Mouse (Mus musculus) layer of hippocampus, adult 6 months (tissue): Measurements from ENCODE around the gene Nisch. TPM values are rescaled to one million over a fixed set of nuclear protein-coding genes. Genes with fewer than 3 reads are reported as not detected.

Experiments
- long read RNA-seq, 2 experiments: library from polyadenylated mRNA; unstranded; transcript quantifications; one replicate each; pipeline ENCODE4 v2.0.0; 2019 to 2020
- polyA plus RNA-seq: library from polyadenylated mRNA; unstranded; fragments of <200 nt; fragmentation: Nextera tagmentation; gene quantifications from 2 replicates; pipeline ENCODE4 v1.2.3, GENCODE M21; 2021

Nisch gene
- polyA plus RNA-seq: 170 and 174 TPM in 2 replicates
- long read RNA-seq, experiment 1, full-length matches to known transcripts: 40 of 227 reads
- long read RNA-seq, experiment 1, partial matches to known transcripts: 120 of 227 reads
- long read RNA-seq, experiment 1, other reads (novel, unspliced or antisense): 67 of 227 reads
- long read RNA-seq, experiment 2, full-length matches to known transcripts: 428 of 761 reads
- long read RNA-seq, experiment 2, partial matches to known transcripts: 267 of 761 reads
- long read RNA-seq, experiment 2, other reads (novel, unspliced or antisense): 66 of 761 reads

GRCm38 (mm10) chr14:31216846-31217245, at the start of gene Nisch:
Gene Nisch (minus strand): TSS chr14:31216946.

GRCm38 (mm10) chr14:31251084-31251604, 34.4 kb upstream of the Nisch start, which contains the start of the genes Phf7 and Bap1:
Gene Phf7 (minus strand): TSS chr14:31251317.
Gene Bap1 (plus strand): TSS chr14:31251450.

GRCm38 (mm10) chr14:31217666-31218065, 920 bp upstream of the Nisch start, which contains the start of gene Sema3g:
Gene Sema3g (plus strand): TSS chr14:31217860.

GRCm38 (mm10) chr14:31208084-31208483, 8.7 kb downstream of the Nisch start, which contains the start of gene Tnnc1:
Gene Tnnc1 (plus strand): TSS chr14:31208312.

GRCm38 (mm10) chr14:31168425-31168824, 48.3 kb downstream of the Nisch start, which contains the start of gene Stab1:
Gene Stab1 (minus strand): TSS chr14:31168641.

GRCm38 (mm10) chr14:31130236-31131220, 86.2 kb downstream of the Nisch start, which contains the start of gene Nt5dc2:
Gene Nt5dc2 (plus strand): TSS chr14:31131053.

GRCm38 (mm10) chr14:31128826-31129219, 87.9 kb downstream of the Nisch start, which contains the start of gene Smim4:
Gene Smim4 (minus strand): TSS chr14:31128956.

Other genes with a start within 250 kb of the Nisch start
- 14.6 and 14.9 TPM in 2 replicates for gene Glt8d1, start 215.5 kb downstream of the Nisch start, polyA plus RNA-seq
- gene Spcs1, start 215.3 kb downstream of the Nisch start, polyA plus RNA-seq: 565 and 597 TPM in 2 replicates
- gene Pbrm1, start 197.8 kb downstream of the Nisch start, polyA plus RNA-seq: 7.9 and 9.7 TPM in 2 replicates
- gene Gnl3, start 197.8 kb downstream of the Nisch start, polyA plus RNA-seq: 14.9 TPM in 2 replicates
- 136 and 163 TPM in 2 replicates for gene Smim4, start 88.0 kb downstream of the Nisch start, polyA plus RNA-seq
- gene Nt5dc2, start 85.9 kb downstream of the Nisch start, polyA plus RNA-seq: 23.3 and 23.4 TPM in 2 replicates
- gene Stab1, start 48.3 kb downstream of the Nisch start, polyA plus RNA-seq: 6.7 and 8.1 TPM in 2 replicates
- 2.8 and 5.2 TPM in 2 replicates for gene Tnnc1, start 8.6 kb downstream of the Nisch start, polyA plus RNA-seq
- gene Sema3g, start 914 bp upstream of the Nisch start, polyA plus RNA-seq: 0.06 and 0.13 TPM in 2 replicates
- gene Phf7, start 34.4 kb upstream of the Nisch start, polyA plus RNA-seq: 3.5 and 4.3 TPM in 2 replicates
- gene Bap1, start 34.5 kb upstream of the Nisch start, polyA plus RNA-seq: 66.7 and 67.4 TPM in 2 replicates
- 3.5 and 4.3 TPM in 2 replicates for gene Dnah1, start 107.0 kb upstream of the Nisch start, polyA plus RNA-seq
- gene Capn7, start 119.7 kb upstream of the Nisch start, polyA plus RNA-seq: 13.8 and 15.4 TPM in 2 replicates
- gene Sh3bp5, start 219.1 kb upstream of the Nisch start, polyA plus RNA-seq: 33.9 and 42.8 TPM in 2 replicates